Mouse (Mus musculus): Measurements from ENCODE around the gene Osbp. TPM values are rescaled to one million over a fixed set of nuclear protein-coding genes. Genes with fewer than 3 reads are reported as not detected.

Osbp gene
- polyA plus RNA-seq, 1 experiment from 2014 or later, result 7.5 TPM

GRCm38 (mm10) chr19:11987841-11988240 is 22.1 kb downstream of the Osbp start:
- H3K27me3 ChIP-seq (ENCODE audit: insufficient read depth, low read length), result no peaks in the 10 kb centered on the region
- WGBS, result 89% methylated on average over 3 of the region's 3 CpGs

GRCm38 (mm10) chr19:11989334-11989733 is 23.6 kb downstream of the Osbp start:
- H3K9me3 ChIP-seq (ENCODE audit: low read depth, low read length), result no peaks in the 10 kb centered on the region
- no peaks in the 10 kb centered on the region for H3K4me1 ChIP-seq (ENCODE audit: insufficient read depth)
- no peaks in the 10 kb centered on the region for H3K27me3 ChIP-seq (ENCODE audit: insufficient read depth, low read length)
- DNase-seq (no peak), ATAC-seq (ENCODE audit: insufficient read depth) (no peak)
- WGBS, result 93% methylated on average over 7 of the region's 7 CpGs
- H3K27ac ChIP-seq (ENCODE audit: low read depth), result no peak overlapping the region
- H3K9ac ChIP-seq, result no peak overlapping the region
- peaks cover 90% of the 10 kb centered on the region for H3K36me3 ChIP-seq (ENCODE audit: insufficient read depth)
- H3K4me3 ChIP-seq (ENCODE audit: low read depth, low read length), result no peak overlapping the region
- TF ChIP-seq CTCF (IDR thresholded peaks at IDR 0.05; ENCODE audit: low read depth), result no peak
- H3K4me2 ChIP-seq, result no peak overlapping the region

More at GRCm38 (mm10) chr19:11987841-11988240, 22.1 kb downstream of the Osbp start:
- H3K4me2 ChIP-seq, result no peak overlapping the region
- H3K9ac ChIP-seq, result no peak overlapping the region
- peaks cover 92% of the 10 kb centered on the region for H3K36me3 ChIP-seq (ENCODE audit: insufficient read depth)
- no peaks in the 10 kb centered on the region for H3K9me3 ChIP-seq (ENCODE audit: low read depth, low read length)
- ATAC-seq (ENCODE audit: insufficient read depth) (no peak), DNase-seq (no peak)
- no peak overlapping the region for H3K27ac ChIP-seq (ENCODE audit: low read depth)
- no peaks in the 10 kb centered on the region for H3K4me1 ChIP-seq (ENCODE audit: insufficient read depth)
- TF ChIP-seq CTCF (IDR thresholded peaks at IDR 0.05; ENCODE audit: low read depth), result no peak
- H3K4me3 ChIP-seq (ENCODE audit: low read depth, low read length), result no peak overlapping the region

- Histone ChIP-seq H3K4me1 (ENCODE audit: insufficient read depth) (no peaks in the 10 kb centered on the region), H3K9ac (no peak overlapping the region), H3K9me3 (ENCODE audit: low read depth, low read length) (no peaks in the 10 kb centered on the region), H3K4me2 (no peak overlapping the region), H3K27me3 (ENCODE audit: insufficient read depth, low read length) (no peaks in the 10 kb centered on the region), H3K27ac (ENCODE audit: low read depth) (no peak overlapping the region), H3K4me3 (ENCODE audit: low read depth, low read length) (no peak overlapping the region), H3K36me3 (ENCODE audit: insufficient read depth) (peaks cover 77% of the 10 kb centered on the region)
- no peak for ATAC-seq (ENCODE audit: insufficient read depth)
- no peak for TF ChIP-seq CTCF (IDR thresholded peaks at IDR 0.05; ENCODE audit: low read depth)
- WGBS, result 90% methylated on average over 9 of the region's 9 CpGs
- no peak for DNase-seq
Measured at GRCm38 (mm10) chr19:11992034-11992433, 26.3 kb downstream of the Osbp start.

GRCm38 (mm10) chr19:11992441-11993029 is 26.8 kb downstream of the Osbp start:
- WGBS, result 87% methylated on average over 10 of the region's 10 CpGs
- H3K4me3 ChIP-seq (ENCODE audit: low read depth, low read length), result no peak overlapping the region
- ATAC-seq (ENCODE audit: insufficient read depth), result no peak
- no peak for TF ChIP-seq CTCF (IDR thresholded peaks at IDR 0.05; ENCODE audit: low read depth)
- H3K27ac ChIP-seq (ENCODE audit: low read depth), result no peak overlapping the region
- no peak overlapping the region for H3K9ac ChIP-seq
- H3K27me3 ChIP-seq (ENCODE audit: insufficient read depth, low read length), result no peaks in the 10 kb centered on the region
- no peak overlapping the region for H3K4me2 ChIP-seq
- peaks cover 72% of the 10 kb centered on the region for H3K36me3 ChIP-seq (ENCODE audit: insufficient read depth)
- no peaks in the 10 kb centered on the region for H3K9me3 ChIP-seq (ENCODE audit: low read depth, low read length)
- DNase-seq, result no peak
- H3K4me1 ChIP-seq (ENCODE audit: insufficient read depth), result no peaks in the 10 kb centered on the region

GRCm38 (mm10) chr19:11994703-11995431 is 29.1 kb downstream of the Osbp start:
- no peak for ATAC-seq (ENCODE audit: insufficient read depth)
- H3K4me3 ChIP-seq (ENCODE audit: low read depth, low read length), result no peak overlapping the region
- no peak for TF ChIP-seq CTCF (IDR thresholded peaks at IDR 0.05; ENCODE audit: low read depth)
- H3K4me1 ChIP-seq (ENCODE audit: insufficient read depth), result no peaks in the 10 kb centered on the region
- peaks cover 51% of the 10 kb centered on the region for H3K36me3 ChIP-seq (ENCODE audit: insufficient read depth)
- H3K27ac ChIP-seq (ENCODE audit: low read depth), result no peak overlapping the region
- no peak for DNase-seq
- WGBS, result 91% methylated on average over 6 of the region's 6 CpGs
- H3K9ac ChIP-seq, result no peak overlapping the region
- no peaks in the 10 kb centered on the region for H3K9me3 ChIP-seq (ENCODE audit: low read depth, low read length)
- H3K4me2 ChIP-seq, result no peak overlapping the region
- no peaks in the 10 kb centered on the region for H3K27me3 ChIP-seq (ENCODE audit: insufficient read depth, low read length)

GRCm38 (mm10) chr19:11995722-11996448 is 30.1 kb downstream of the Osbp start:
- Histone ChIP-seq H3K9ac (no peak overlapping the region), H3K36me3 (ENCODE audit: insufficient read depth) (peaks cover 42% of the 10 kb centered on the region), H3K27ac (ENCODE audit: low read depth) (no peak overlapping the region), H3K4me3 (ENCODE audit: low read depth, low read length) (no peak overlapping the region), H3K4me2 (no peak overlapping the region), H3K4me1 (ENCODE audit: insufficient read depth) (no peaks in the 10 kb centered on the region), H3K27me3 (ENCODE audit: insufficient read depth, low read length) (no peaks in the 10 kb centered on the region), H3K9me3 (ENCODE audit: low read depth, low read length) (no peaks in the 10 kb centered on the region)
- WGBS, result 60% methylated on average over 2 of the region's 2 CpGs
- DNase-seq (no peak), ATAC-seq (ENCODE audit: insufficient read depth) (no peak)
- no peak for TF ChIP-seq CTCF (IDR thresholded peaks at IDR 0.05; ENCODE audit: low read depth)

GRCm38 (mm10) chr19:12001686-12002085 is 35.9 kb downstream of the Osbp start:
- peaks cover 2% of the 10 kb centered on the region; the same call in 1 of the 2 replicates for H3K4me1 ChIP-seq (ENCODE audit: insufficient read depth)
- peak overlapping the region; percentile 53 for H3K4me2 ChIP-seq
- H3K9me3 ChIP-seq (ENCODE audit: low read depth, low read length), result no peaks in the 10 kb centered on the region
- H3K27me3 ChIP-seq (ENCODE audit: insufficient read depth, low read length), result no peaks in the 10 kb centered on the region
- WGBS, result 24% methylated on average over 3 of the region's 3 CpGs
- no peak for DNase-seq
- H3K9ac ChIP-seq, result no peak overlapping the region
- no peak overlapping the region for H3K4me3 ChIP-seq (ENCODE audit: low read depth, low read length)
- no peaks in the 10 kb centered on the region for H3K36me3 ChIP-seq (ENCODE audit: insufficient read depth)
- no peak for ATAC-seq (ENCODE audit: insufficient read depth)
- no peak overlapping the region for H3K27ac ChIP-seq (ENCODE audit: low read depth)
- TF ChIP-seq CTCF (IDR thresholded peaks at IDR 0.05; ENCODE audit: low read depth), result no peak

Data from lung, embryonic 14.5 days (tissue).